Mouse (Mus musculus): Measurements from ENCODE around the gene Zfp658. TPM values are rescaled to one million over a fixed set of nuclear protein-coding genes. Genes with fewer than 3 reads are reported as not detected.
A peak's percentile ranks its signal among the peaks of the same experiment; 100 is the strongest.

Zfp658 gene
- polyA plus RNA-seq, 1 experiment from 2014 or later, result 8.8 TPM

GRCm38 (mm10) chr7:43547666-43548065, 14.4 kb upstream of the Zfp658 start:
- no peak overlapping the region for H3K9ac ChIP-seq
- ATAC-seq, result no peak
- WGBS, result 42% methylated on average over 5 of the region's 5 CpGs
- no peaks in the 10 kb centered on the region for H3K27me3 ChIP-seq
- no peak overlapping the region for H3K4me2 ChIP-seq
- H3K27ac ChIP-seq, result no peak overlapping the region
- H3K4me1 ChIP-seq, result no peaks in the 10 kb centered on the region
- H3K9me3 ChIP-seq (replicated peaks), result no peaks in the 10 kb centered on the region
- H3K4me3 ChIP-seq, result no peak overlapping the region
- H3K36me3 ChIP-seq (ENCODE audit: poor library complexity, severe bottlenecking), result no peaks in the 10 kb centered on the region

- Histone ChIP-seq H3K4me2 (no peak overlapping the region), H3K27ac (no peak overlapping the region), H3K4me3 (no peak overlapping the region), H3K4me1 (no peaks in the 10 kb centered on the region), H3K36me3 (ENCODE audit: poor library complexity, severe bottlenecking) (no peaks in the 10 kb centered on the region), H3K9me3 (replicated peaks) (no peaks in the 10 kb centered on the region), H3K9ac (no peak overlapping the region), H3K27me3 (no peaks in the 10 kb centered on the region)
- ATAC-seq, result no peak
- 77% methylated on average over 4 of the region's 4 CpGs for WGBS
These were observed 13.8 kb upstream of the Zfp658 start for GRCm38 (mm10) chr7:43548206-43548605.

GRCm38 (mm10) chr7:43553153-43553552, 8.9 kb upstream of the Zfp658 start:
- Histone ChIP-seq H3K4me1 (no peaks in the 10 kb centered on the region), H3K36me3 (ENCODE audit: poor library complexity, severe bottlenecking) (no peaks in the 10 kb centered on the region), H3K4me2 (no peak overlapping the region), H3K27ac (no peak overlapping the region), H3K27me3 (no peaks in the 10 kb centered on the region), H3K4me3 (no peak overlapping the region), H3K9ac (no peak overlapping the region), H3K9me3 (replicated peaks) (no peaks in the 10 kb centered on the region)
- WGBS, result 87% methylated on average over 4 of the region's 4 CpGs
- ATAC-seq, result no peak

GRCm38 (mm10) chr7:43554550-43554949, 7.5 kb upstream of the Zfp658 start:
- Histone ChIP-seq H3K4me1 (no peaks in the 10 kb centered on the region), H3K36me3 (ENCODE audit: poor library complexity, severe bottlenecking) (no peaks in the 10 kb centered on the region), H3K27me3 (no peaks in the 10 kb centered on the region), H3K4me2 (no peak overlapping the region), H3K27ac (no peak overlapping the region), H3K4me3 (no peak overlapping the region), H3K9me3 (replicated peaks) (no peaks in the 10 kb centered on the region), H3K9ac (no peak overlapping the region)
- 83% methylated on average over 3 of the region's 3 CpGs for WGBS
- ATAC-seq, result no peak

GRCm38 (mm10) chr7:43555351-43555750, 6.7 kb upstream of the Zfp658 start:
- no peaks in the 10 kb centered on the region for H3K36me3 ChIP-seq (ENCODE audit: poor library complexity, severe bottlenecking)
- no peaks in the 10 kb centered on the region for H3K27me3 ChIP-seq
- WGBS, result 90% methylated on average over 5 of the region's 5 CpGs
- no peaks in the 10 kb centered on the region for H3K4me1 ChIP-seq
- H3K4me3 ChIP-seq, result no peak overlapping the region
- H3K4me2 ChIP-seq, result no peak overlapping the region
- H3K9me3 ChIP-seq (replicated peaks), result no peaks in the 10 kb centered on the region
- H3K9ac ChIP-seq, result no peak overlapping the region
- no peak overlapping the region for H3K27ac ChIP-seq
- no peak for ATAC-seq

GRCm38 (mm10) chr7:43556901-43557300, 5.2 kb upstream of the Zfp658 start:
- H3K9ac ChIP-seq, result no peak overlapping the region
- H3K4me1 ChIP-seq, result no peaks in the 10 kb centered on the region
- H3K27me3 ChIP-seq, result no peaks in the 10 kb centered on the region
- H3K9me3 ChIP-seq (replicated peaks), result no peaks in the 10 kb centered on the region
- no peak overlapping the region for H3K4me3 ChIP-seq
- H3K27ac ChIP-seq, result no peak overlapping the region
- H3K36me3 ChIP-seq (ENCODE audit: poor library complexity, severe bottlenecking), result no peaks in the 10 kb centered on the region
- no peak overlapping the region for H3K4me2 ChIP-seq
- WGBS, result 84% methylated on average over 1 of the region's 1 CpGs
- no peak for ATAC-seq

GRCm38 (mm10) chr7:43562651-43563070, 605 bp downstream of the Zfp658 start:
- H3K36me3 ChIP-seq (ENCODE audit: poor library complexity, severe bottlenecking), result peaks cover 27% of the 10 kb centered on the region
- no peaks in the 10 kb centered on the region for H3K27me3 ChIP-seq
- peaks cover 21% of the 10 kb centered on the region for H3K4me1 ChIP-seq
- peak overlapping the region; percentile 82 for H3K4me2 ChIP-seq
- ATAC-seq, result peak; percentile 28
- H3K27ac ChIP-seq, result peak overlapping the region; percentile 87
- whole genome bisulfite sequencing, result under 1% methylated on average over 10 of the region's 10 CpGs
- H3K9ac ChIP-seq, result peak overlapping the region; percentile 82
- H3K4me3 ChIP-seq, result peak overlapping the region; percentile 70
- no peaks in the 10 kb centered on the region for H3K9me3 ChIP-seq (replicated peaks)

- 49% methylated on average over 6 of the region's 6 CpGs for WGBS
- H3K4me1 ChIP-seq, result peaks cover 21% of the 10 kb centered on the region
- peak overlapping the region; percentile 70 for H3K4me3 ChIP-seq
- no peak overlapping the region for H3K27ac ChIP-seq
- no peaks in the 10 kb centered on the region for H3K27me3 ChIP-seq
- no peak for ATAC-seq
- H3K4me2 ChIP-seq, result peak overlapping the region; percentile 82
- no peaks in the 10 kb centered on the region for H3K9me3 ChIP-seq (replicated peaks)
- H3K36me3 ChIP-seq (ENCODE audit: poor library complexity, severe bottlenecking), result peaks cover 33% of the 10 kb centered on the region
- peak overlapping the region; percentile 82 for H3K9ac ChIP-seq
These were observed 1.2 kb downstream of the Zfp658 start for GRCm38 (mm10) chr7:43563300-43563699.

GRCm38 (mm10) chr7:43571216-43571615, 9.2 kb downstream of the Zfp658 start:
- Histone ChIP-seq H3K9ac (no peak overlapping the region), H3K36me3 (ENCODE audit: poor library complexity, severe bottlenecking) (peaks cover 81% of the 10 kb centered on the region), H3K4me2 (no peak overlapping the region), H3K27me3 (no peaks in the 10 kb centered on the region), H3K4me3 (no peak overlapping the region), H3K9me3 (replicated peaks) (0 out of 2 replicates have a peak, but pooled peaks cover 2% of the 10 kb centered on the region), H3K27ac (no peak overlapping the region), H3K4me1 (no peaks in the 10 kb centered on the region)
- ATAC-seq, result no peak
- 98% methylated on average over 2 of the region's 2 CpGs for WGBS

GRCm38 (mm10) chr7:43579440-43580171, 17.6 kb downstream of the Zfp658 start, which contains the start of gene Zfp719:
Zfp719 (plus strand) TSS chr7:43579610.
- Histone ChIP-seq H3K9me3 (replicated peaks) (no peaks in the 10 kb centered on the region), H3K4me1 (peaks cover 20% of the 10 kb centered on the region), H3K4me2 (peak within 1 kb of the TSS; percentile 78), H3K27ac (peak within 1 kb of the TSS; percentile 85), H3K4me3 (peak within 1 kb of the TSS; percentile 74), H3K9ac (peak within 1 kb of the TSS; percentile 75), H3K36me3 (ENCODE audit: poor library complexity, severe bottlenecking) (peaks cover 14% of the 10 kb centered on the region), H3K27me3 (no peaks in the 10 kb centered on the region)
- under 1% methylated on average over 37 of the region's 37 CpGs for WGBS
- peak; percentile 99 for ATAC-seq

- Histone ChIP-seq H3K4me2 (peak overlapping the region; percentile 78), H3K27me3 (no peaks in the 10 kb centered on the region), H3K36me3 (ENCODE audit: poor library complexity, severe bottlenecking) (peaks cover 18% of the 10 kb centered on the region), H3K4me3 (peak overlapping the region; percentile 74), H3K4me1 (peaks cover 20% of the 10 kb centered on the region), H3K9ac (peak overlapping the region; percentile 75), H3K9me3 (replicated peaks) (no peaks in the 10 kb centered on the region), H3K27ac (no peak overlapping the region)
- no peak for ATAC-seq
- WGBS, result 70% methylated on average over 5 of the region's 5 CpGs
These were observed 18.5 kb downstream of the Zfp658 start for GRCm38 (mm10) chr7:43580526-43580925.

- 89% methylated on average over 5 of the region's 5 CpGs for WGBS
- Histone ChIP-seq H3K36me3 (ENCODE audit: poor library complexity, severe bottlenecking) (peaks cover 60% of the 10 kb centered on the region), H3K4me1 (peaks cover 20% of the 10 kb centered on the region)
These were observed 22.7 kb downstream of the Zfp658 start for GRCm38 (mm10) chr7:43584790-43585189.

GRCm38 (mm10) chr7:43601884-43602283, 39.8 kb downstream of the Zfp658 start:
- H3K9me3 ChIP-seq (replicated peaks), result no peaks in the 10 kb centered on the region
- no peak overlapping the region for H3K27ac ChIP-seq
- ATAC-seq, result no peak
- H3K9ac ChIP-seq, result no peak overlapping the region
- no peak overlapping the region for H3K4me3 ChIP-seq
- no peaks in the 10 kb centered on the region for H3K27me3 ChIP-seq
- peaks cover 3% of the 10 kb centered on the region; the same call in 1 of the 2 replicates for H3K4me1 ChIP-seq
- WGBS, result 22% methylated on average over 5 of the region's 5 CpGs
- no peaks in the 10 kb centered on the region for H3K36me3 ChIP-seq (ENCODE audit: poor library complexity, severe bottlenecking)
- H3K4me2 ChIP-seq, result no peak overlapping the region

More at GRCm38 (mm10) chr7:43584790-43585189, 22.7 kb downstream of the Zfp658 start:
- Histone ChIP-seq H3K27ac (no peak overlapping the region), H3K4me3 (no peak overlapping the region), H3K9ac (no peak overlapping the region), H3K27me3 (no peaks in the 10 kb centered on the region), H3K4me2 (no peak overlapping the region), H3K9me3 (replicated peaks) (no peaks in the 10 kb centered on the region)
- no peak for ATAC-seq

Measured in forebrain, embryonic 13.5 days (tissue).